In the genomic region with DNA sequence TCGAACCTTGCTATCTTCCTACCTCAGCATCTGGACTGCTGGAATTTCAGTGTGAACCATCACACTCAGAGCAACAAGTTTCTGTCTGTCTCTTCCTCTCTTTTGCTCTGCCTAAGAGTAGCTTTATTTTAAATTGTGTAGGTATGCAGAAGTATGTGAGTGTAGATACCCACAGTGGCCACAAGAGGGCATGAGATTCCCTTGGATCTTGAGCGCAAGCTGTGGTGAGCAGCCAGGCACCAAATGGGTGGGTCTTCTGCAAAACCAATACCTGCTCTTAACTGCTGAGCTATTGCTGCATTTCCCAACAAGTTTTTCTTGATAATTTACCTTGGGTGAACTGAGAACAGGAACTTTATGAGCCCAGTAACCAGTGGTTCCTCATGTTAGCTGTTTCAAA, we compare ENCODE assay signal across 11 mouse cellular contexts. TPM values are rescaled to one million over a fixed set of nuclear protein-coding genes. Genes with fewer than 3 reads are reported as not detected.
A peak's percentile ranks its signal among the peaks of the same experiment; 100 is the strongest.
DNase-seq lines count a peak whose midpoint lies in the region; ATAC-seq and TF ChIP-seq lines count a peak whose summit lies in the region.
"Had no signal": no experiment of that assay in that cellular context is flagged by ENCODE, and none has a peak within 500 bp of the region (broad histone marks: within the 10 kb centered on the region; RNA-seq: fewer than 3 reads in every experiment).

No protein-coding gene starts in this region.

- in situ Hi-C loops in ES-E14 (cut with MboI; ENCODE audit: low sequenced_read_pairs in 2 of 2, unreplicated experiment in 2 of 2): loop anchor here in 1 of 2 experiments (5.0 kb wide), 1 partner anchor 90 kb away; no protein-coding TSS in a partner anchor

- no peak overlapping the region for H3K4me3 ChIP-seq in hindbrain, embryonic 10.5 days
- H3K4me3 ChIP-seq in hindbrain, embryonic 12.5 days: no peak overlapping the region
- no peak overlapping the region for H3K4me3 ChIP-seq in ES-E14 (ENCODE audit: insufficient read depth in 1 of 2, low read depth in 1 of 2, low read length in 2 of 2, poor library complexity in 1 of 2, severe bottlenecking in 1 of 2)
- H3K4me3 ChIP-seq: embryonic facial prominence, embryonic 15.5 days; limb, embryonic 12.5 days; stomach, embryonic 15.5 days had no signal

- H3K9ac ChIP-seq in hindbrain, embryonic 12.5 days: no peak overlapping the region
- H3K9ac ChIP-seq in ES-E14 (ENCODE audit: insufficient read depth, low read depth, low read length, poor library complexity, severe bottlenecking): no peak overlapping the region
- H3K9ac ChIP-seq: embryonic facial prominence, embryonic 15.5 days; limb, embryonic 12.5 days; stomach, embryonic 15.5 days had no signal

- H3K27ac ChIP-seq in hindbrain, embryonic 10.5 days: no peak overlapping the region
- no peak overlapping the region for H3K27ac ChIP-seq in hindbrain, embryonic 12.5 days
- no peak overlapping the region for H3K27ac ChIP-seq in ES-E14 (ENCODE audit: insufficient read depth, low read depth, low read length, poor library complexity, severe bottlenecking)
- H3K27ac ChIP-seq: embryonic facial prominence, embryonic 15.5 days; limb, embryonic 12.5 days; stomach, embryonic 15.5 days had no signal

- H3K4me2 ChIP-seq in hindbrain, embryonic 12.5 days (replicated peaks): no peak overlapping the region
- H3K4me2 ChIP-seq: embryonic facial prominence, embryonic 15.5 days; limb, embryonic 12.5 days; stomach, embryonic 15.5 days had no signal

- WGBS in hindbrain, embryonic 10.5 days: 56% methylated on average over 2 of the region's 2 CpGs
- WGBS in hindbrain, embryonic 12.5 days: 60% methylated on average over 2 of the region's 2 CpGs

- DNase-seq in hindbrain, embryonic 10.5 days (ENCODE audit: low spot score): peak; percentile 29
- peak; percentile 59 for DNase-seq in 3T3-L1 (ENCODE audit: low read depth, low spot score)
- peak; percentile 68 for DNase-seq in ES-E14 (ENCODE audit: low read depth, low spot score)
- DNase-seq in embryo, embryonic 10.5 days (ENCODE audit: low spot score): peak; percentile 70
- peak; percentile 73 for DNase-seq in liver
- DNase-seq in right cerebral cortex, postnatal 4 days: peak; percentile 43

- no peaks in the 10 kb centered on the region for H3K9me3 ChIP-seq in hindbrain, embryonic 10.5 days
- no peaks in the 10 kb centered on the region; the same call in 1 of the 2 replicates for H3K9me3 ChIP-seq in hindbrain, embryonic 12.5 days (replicated peaks)
- no peaks in the 10 kb centered on the region for H3K9me3 ChIP-seq in ES-E14 (ENCODE audit: control insufficient read depth, insufficient read depth, low read depth, low read length)
- H3K9me3 ChIP-seq: embryonic facial prominence, embryonic 15.5 days; limb, embryonic 12.5 days; stomach, embryonic 15.5 days had no signal

- no peaks in the 10 kb centered on the region for H3K27me3 ChIP-seq in hindbrain, embryonic 10.5 days (ENCODE audit: insufficient read depth, poor library complexity, severe bottlenecking)
- H3K27me3 ChIP-seq in hindbrain, embryonic 12.5 days: no peaks in the 10 kb centered on the region
- H3K27me3 ChIP-seq: embryonic facial prominence, embryonic 15.5 days; limb, embryonic 12.5 days; stomach, embryonic 15.5 days had no signal

- no peak for ATAC-seq in hindbrain, embryonic 12.5 days (ENCODE audit: low FRiP score)
- ATAC-seq in frontal cortex, adult (ENCODE audit: low TSS enrichment): no peak

- no peaks in the 10 kb centered on the region for H3K36me3 ChIP-seq in hindbrain, embryonic 10.5 days
- H3K36me3 ChIP-seq in hindbrain, embryonic 12.5 days: no peaks in the 10 kb centered on the region
- no peaks in the 10 kb centered on the region for H3K36me3 ChIP-seq in ES-E14 (ENCODE audit: control insufficient read depth, insufficient read depth, low read length, poor library complexity, severe bottlenecking)
- H3K36me3 ChIP-seq: embryonic facial prominence, embryonic 15.5 days; limb, embryonic 12.5 days; stomach, embryonic 15.5 days had no signal

- 0 out of 2 replicates have a peak, but pooled peaks cover 4% of the 10 kb centered on the region for H3K4me1 ChIP-seq in hindbrain, embryonic 10.5 days (replicated peaks)
- H3K4me1 ChIP-seq in hindbrain, embryonic 12.5 days: no peaks in the 10 kb centered on the region
- peaks cover 2 to 4% of the 10 kb centered on the region in 2 experiments; a peak in 2 of 4 replicates for H3K4me1 ChIP-seq in ES-E14 (ENCODE audit: control insufficient read depth in 2 of 2, insufficient read depth in 2 of 2, low read length in 2 of 2, poor library complexity in 1 of 2)
- H3K4me1 ChIP-seq: embryonic facial prominence, embryonic 15.5 days; limb, embryonic 12.5 days; stomach, embryonic 15.5 days had no signal

TF ChIP-seq in ES-E14, 5 proteins besides CTCF, POLR2A, EP300 and RAD21:
- TF ChIP-seq ZC3H11A (IDR thresholded peaks at IDR 0.05; ENCODE audit: borderline replicate concordance, low read depth, low read length): peak; percentile 75; the same call in 1 of the 2 replicates
- no peak for TF ChIP-seq MAFK (IDR thresholded peaks at IDR 0.05; ENCODE audit: insufficient read depth, low read depth, low read length)

RNA-seq across cellular contexts. Expression of gene Mphosph6, which starts 29.6 kb away (rescaled TPM):
- polyA plus RNA-seq in hindbrain, embryonic 10.5 days (2016; fragmentation: Nextera tagmentation; extraction: Ambion mirVana): 53.1 and 66.9 TPM in 2 replicates
- 45.8 and 46.6 TPM in 2 replicates for polyA plus RNA-seq in hindbrain, embryonic 12.5 days (2016; fragmentation: Nextera tagmentation; extraction: Ambion mirVana)
- total RNA-seq in ES-E14 (2012; rRNA removed): 34.9 and 51.9 TPM in 2 replicates
